Mouse (Mus musculus) lung, adult 2 months (tissue): ENCODE results near the gene Asic2. TPM values are rescaled to one million over a fixed set of nuclear protein-coding genes. Genes with fewer than 3 reads are reported as not detected.

Experiments
- DNase-seq: peaks from one replicate; pipeline ENCODE4 v3.0.0; 2022
- H3K4me1 ChIP-seq: fragments of 200-500 bp; 2 replicates; pipeline ENCODE4 v1.6.1; 2011; ENCODE audit warnings: low read length; ENCODE audit not compliant: control insufficient read depth, insufficient read depth
- H3K4me3 ChIP-seq: fragments of 200-500 bp; replicated peaks from 2 replicates; pipeline ENCODE3; 2011; ENCODE audit warnings: low read depth, mild to moderate bottlenecking, control low read depth, low read length; ENCODE audit errors: extremely low read depth
- CTCF ChIP-seq: fragments of 200-500 bp; IDR thresholded peaks from 2 replicates; pipeline ENCODE4 v1.5.1; 2011; ENCODE audit warnings: mild to moderate bottlenecking, low read length, control low read depth; ENCODE audit not compliant: insufficient read depth
- POLR2A ChIP-seq: fragments of 200-500 bp; IDR thresholded peaks from 2 replicates; pipeline ENCODE4 v1.6.1; 2011; ENCODE audit warnings: low read depth, mild to moderate bottlenecking, control low read depth, low read length, borderline replicate concordance; ENCODE audit errors: extremely low read depth
- WGBS: fragments of 180-500 bp; shearing (Covaris S2); methylation state at CpG from one replicate; pipeline ENCODE4 v1.1.7; 2018; 5-methylcytosine and 5-hydroxymethylcytosine counted together
- polyA plus RNA-seq: library from polyadenylated mRNA; depleted of rRNA; stranded (reverse); fragments of >200 nt; gene quantifications from 2 replicates; pipeline ENCODE4 v1.2.3, GENCODE M21; 2012

The Asic2 gene
- polyA plus RNA-seq, 1 experiment, result 0.04 TPM

- H3K4me1 ChIP-seq, result no peaks in the 10 kb centered on the region
- H3K4me3 ChIP-seq, result no peak overlapping the region
- TF ChIP-seq CTCF (no peak), POLR2A (no peak)
- 56% methylated on average over 4 of the region's 4 CpGs for WGBS
- DNase-seq, result no peak
These were observed 167.4 kb downstream of the Asic2 start for GRCm38 (mm10) chr11:81800899-81801298.

GRCm38 (mm10) chr11:81793588-81793987 lies 174.7 kb downstream of the Asic2 start:
- TF ChIP-seq CTCF, result no peak
- no peak overlapping the region for H3K4me3 ChIP-seq
- no peak for DNase-seq
- WGBS, result 69% methylated on average over 2 of the region's 2 CpGs
- H3K4me1 ChIP-seq, result no peaks in the 10 kb centered on the region

GRCm38 (mm10) chr11:81791579-81791978 lies 176.7 kb downstream of the Asic2 start:
- no peak for TF ChIP-seq CTCF
- no peak for TF ChIP-seq POLR2A
- no peak overlapping the region for H3K4me3 ChIP-seq
- no peak for DNase-seq
- 52% methylated on average over 1 of the region's 1 CpGs for WGBS
- H3K4me1 ChIP-seq, result no peaks in the 10 kb centered on the region

- no peak for TF ChIP-seq POLR2A
- TF ChIP-seq CTCF, result no peak
- Histone ChIP-seq H3K4me1 (no peaks in the 10 kb centered on the region), H3K4me3 (no peak overlapping the region)
- DNase-seq, result no peak
- 70% methylated on average over 2 of the region's 2 CpGs for WGBS
These were observed 187.7 kb downstream of the Asic2 start for GRCm38 (mm10) chr11:81780596-81780995.

- no peak overlapping the region for H3K4me3 ChIP-seq
- DNase-seq, result no peak
- WGBS, result 71% methylated on average over 7 of the region's 7 CpGs
- TF ChIP-seq CTCF (no peak), POLR2A (no peak)
- H3K4me1 ChIP-seq, result no peaks in the 10 kb centered on the region
These were observed 188.4 kb downstream of the Asic2 start for GRCm38 (mm10) chr11:81779881-81780280.

GRCm38 (mm10) chr11:81771195-81771895 lies 196.9 kb downstream of the Asic2 start:
- no peak for TF ChIP-seq POLR2A
- TF ChIP-seq CTCF, result no peak
- Histone ChIP-seq H3K4me3 (no peak overlapping the region), H3K4me1 (no peaks in the 10 kb centered on the region)
- 52% methylated on average over 7 of the region's 7 CpGs for WGBS
- no peak for DNase-seq

GRCm38 (mm10) chr11:81769691-81770260 lies 198.5 kb downstream of the Asic2 start:
- WGBS, result 51% methylated on average over 5 of the region's 5 CpGs
- no peak for TF ChIP-seq CTCF
- TF ChIP-seq POLR2A, result no peak
- no peak for DNase-seq
- H3K4me3 ChIP-seq, result no peak overlapping the region
- H3K4me1 ChIP-seq, result no peaks in the 10 kb centered on the region

GRCm38 (mm10) chr11:81768305-81768704 lies 200.0 kb downstream of the Asic2 start:
- no peaks in the 10 kb centered on the region for H3K4me1 ChIP-seq
- TF ChIP-seq CTCF (no peak), POLR2A (no peak)
- no peak overlapping the region for H3K4me3 ChIP-seq
- WGBS, result 87% methylated on average over 2 of the region's 2 CpGs
- DNase-seq, result no peak

- no peak for DNase-seq
- WGBS, result 26% methylated on average over 1 of the region's 1 CpGs
- Histone ChIP-seq H3K4me3 (no peak overlapping the region), H3K4me1 (no peaks in the 10 kb centered on the region)
- TF ChIP-seq CTCF (no peak), POLR2A (no peak)
These were observed 200.5 kb downstream of the Asic2 start for GRCm38 (mm10) chr11:81767781-81768180.

GRCm38 (mm10) chr11:81765288-81765687 lies 203.0 kb downstream of the Asic2 start:
- TF ChIP-seq CTCF (no peak), POLR2A (no peak)
- DNase-seq, result no peak
- H3K4me1 ChIP-seq, result no peaks in the 10 kb centered on the region
- no peak overlapping the region for H3K4me3 ChIP-seq
- WGBS, result 62% methylated on average over 5 of the region's 5 CpGs
